Mouse (Mus musculus): Measurements from ENCODE around the gene Tm7sf3. TPM values are rescaled to one million over a fixed set of nuclear protein-coding genes. Genes with fewer than 3 reads are reported as not detected.

The Tm7sf3 gene
- polyA plus RNA-seq, 1 experiment from 2014 or later = 26.4 TPM

DNA sequence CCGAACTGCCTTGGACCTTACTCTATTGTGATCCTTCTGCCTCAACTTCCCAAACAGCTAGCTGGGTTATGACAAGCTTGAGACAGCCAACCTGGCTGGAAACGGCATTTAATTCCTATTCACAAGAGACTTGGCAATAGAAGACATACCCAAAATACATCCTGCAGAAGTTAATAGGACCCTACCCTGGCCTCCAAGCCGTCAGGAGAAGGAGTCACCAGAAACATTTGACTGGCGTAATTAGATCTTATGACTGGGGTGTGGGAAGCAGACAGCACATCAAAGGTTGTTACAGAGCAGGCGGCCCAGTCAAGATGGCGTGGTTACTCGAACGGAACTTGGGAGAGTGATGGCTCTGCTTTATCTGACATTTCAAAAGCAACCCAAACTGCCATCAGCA lies 10.8 kb downstream of the Tm7sf3 start:
- ATAC-seq (ENCODE audit: low FRiP score, low read depth) = no peak
- Histone ChIP-seq H3K27ac (replicated peaks) (no peak overlapping the region), H3K36me3 (no peaks in the 10 kb centered on the region), H3K9me3 (no peaks in the 10 kb centered on the region), H3K4me3 (no peak overlapping the region), H3K4me2 (replicated peaks) (no peak overlapping the region), H3K4me1 (peaks cover 19% of the 10 kb centered on the region), H3K27me3 (no peaks in the 10 kb centered on the region), H3K9ac (replicated peaks) (no peak overlapping the region)
- WGBS = 79% methylated on average over 8 of the region's 8 CpGs

GRCm38 (mm10) chr6:146630961-146631360 lies 11.7 kb downstream of the Tm7sf3 start:
- H3K27ac ChIP-seq (replicated peaks) = no peak overlapping the region
- H3K36me3 ChIP-seq = no peaks in the 10 kb centered on the region
- H3K27me3 ChIP-seq = no peaks in the 10 kb centered on the region
- H3K9me3 ChIP-seq = no peaks in the 10 kb centered on the region
- peaks cover 19% of the 10 kb centered on the region for H3K4me1 ChIP-seq
- no peak for ATAC-seq (ENCODE audit: low FRiP score, low read depth)
- 86% methylated on average over 4 of the region's 4 CpGs for WGBS
- H3K4me2 ChIP-seq (replicated peaks) = no peak overlapping the region
- no peak overlapping the region for H3K4me3 ChIP-seq
- H3K9ac ChIP-seq (replicated peaks) = no peak overlapping the region

GRCm38 (mm10) chr6:146629781-146630756 lies 12.6 kb downstream of the Tm7sf3 start:
- H3K4me2 ChIP-seq (replicated peaks) = no peak overlapping the region
- ATAC-seq (ENCODE audit: low FRiP score, low read depth) = no peak

GRCm38 (mm10) chr6:146628123-146628522 lies 14.5 kb downstream of the Tm7sf3 start:
- H3K27me3 ChIP-seq = no peaks in the 10 kb centered on the region
- no peak overlapping the region for H3K4me2 ChIP-seq (replicated peaks)
- H3K4me3 ChIP-seq = no peak overlapping the region
- H3K36me3 ChIP-seq = no peaks in the 10 kb centered on the region
- 0 out of 2 replicates have a peak, but pooled peaks have one; percentile 35 for ATAC-seq (ENCODE audit: low FRiP score, low read depth)
- no peak overlapping the region for H3K27ac ChIP-seq (replicated peaks)
- no peaks in the 10 kb centered on the region for H3K9me3 ChIP-seq
- H3K9ac ChIP-seq (replicated peaks) = no peak overlapping the region
- WGBS = 54% methylated on average over 3 of the region's 3 CpGs
- peaks cover 8% of the 10 kb centered on the region for H3K4me1 ChIP-seq

More at GRCm38 (mm10) chr6:146629781-146630756, 12.6 kb downstream of the Tm7sf3 start:
- Histone ChIP-seq H3K9ac (replicated peaks) (no peak overlapping the region), H3K9me3 (no peaks in the 10 kb centered on the region), H3K27ac (replicated peaks) (no peak overlapping the region), H3K4me1 (peaks cover 19% of the 10 kb centered on the region), H3K4me3 (no peak overlapping the region), H3K27me3 (no peaks in the 10 kb centered on the region), H3K36me3 (no peaks in the 10 kb centered on the region)
- 86% methylated on average over 9 of the region's 9 CpGs for WGBS

DNA sequence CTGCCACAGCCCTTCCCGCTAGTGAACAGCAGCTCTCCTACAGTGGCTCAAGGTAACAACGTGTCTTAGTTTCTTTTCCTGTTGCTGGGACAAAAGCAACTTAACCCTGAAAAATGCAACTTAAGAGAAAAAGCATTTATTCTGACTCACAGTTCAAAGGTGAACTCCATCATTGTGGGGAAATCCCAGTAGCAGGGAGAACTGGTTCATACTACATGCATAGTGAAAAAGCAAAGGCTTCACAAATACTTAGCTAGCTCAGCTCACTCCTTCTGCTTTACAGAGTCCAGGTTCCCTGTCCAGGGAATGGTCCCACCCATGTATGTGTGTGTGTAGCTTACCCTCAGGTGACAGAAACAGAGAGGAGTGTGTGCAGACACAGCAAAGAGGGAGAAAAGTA lies 26.0 kb downstream of the Tm7sf3 start:
- Histone ChIP-seq H3K9ac (replicated peaks) (no peak overlapping the region), H3K4me1 (no peaks in the 10 kb centered on the region), H3K27me3 (no peaks in the 10 kb centered on the region), H3K27ac (replicated peaks) (no peak overlapping the region), H3K4me2 (replicated peaks) (no peak overlapping the region), H3K9me3 (no peaks in the 10 kb centered on the region), H3K36me3 (peaks cover 45% of the 10 kb centered on the region), H3K4me3 (no peak overlapping the region)
- 86% methylated on average over 2 of the region's 2 CpGs for WGBS
- no peak for ATAC-seq (ENCODE audit: low FRiP score, low read depth)

DNA sequence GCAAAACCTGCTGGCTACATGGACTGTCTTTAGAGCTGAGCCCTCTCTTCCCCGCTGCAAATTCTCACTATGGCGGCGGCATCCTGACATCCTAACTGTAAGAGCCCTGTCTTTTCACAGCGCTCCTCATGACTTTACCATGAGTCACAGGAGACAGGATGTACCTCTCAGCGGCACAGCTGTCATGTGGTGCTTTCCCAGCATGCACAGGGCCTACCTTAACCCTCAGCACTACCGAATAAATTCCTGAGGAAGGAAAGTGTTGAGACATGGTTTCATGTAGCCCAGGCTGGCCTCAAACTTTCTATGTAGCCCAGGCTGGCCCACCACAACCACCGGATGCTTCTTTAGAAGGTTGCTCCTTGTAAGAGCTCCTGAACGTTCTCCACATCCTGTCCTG lies 26.7 kb downstream of the Tm7sf3 start:
- H3K9ac ChIP-seq (replicated peaks) = no peak overlapping the region
- peaks cover 45% of the 10 kb centered on the region for H3K36me3 ChIP-seq
- no peak for ATAC-seq (ENCODE audit: low FRiP score, low read depth)
- no peaks in the 10 kb centered on the region for H3K4me1 ChIP-seq
- H3K4me3 ChIP-seq = no peak overlapping the region
- WGBS = 91% methylated on average over 8 of the region's 8 CpGs
- H3K27ac ChIP-seq (replicated peaks) = no peak overlapping the region
- H3K27me3 ChIP-seq = no peaks in the 10 kb centered on the region
- H3K4me2 ChIP-seq (replicated peaks) = no peak overlapping the region
- H3K9me3 ChIP-seq = no peaks in the 10 kb centered on the region

- Histone ChIP-seq H3K4me1 (no peaks in the 10 kb centered on the region), H3K4me2 (replicated peaks) (no peak overlapping the region), H3K27me3 (no peaks in the 10 kb centered on the region), H3K9ac (replicated peaks) (no peak overlapping the region), H3K27ac (replicated peaks) (no peak overlapping the region), H3K4me3 (no peak overlapping the region), H3K36me3 (peaks cover 53% of the 10 kb centered on the region), H3K9me3 (no peaks in the 10 kb centered on the region)
- 92% methylated on average over 5 of the region's 5 CpGs for WGBS
- no peak for ATAC-seq (ENCODE audit: low FRiP score, low read depth)
These were observed 28.1 kb downstream of the Tm7sf3 start for GRCm38 (mm10) chr6:146614541-146614940.

DNA sequence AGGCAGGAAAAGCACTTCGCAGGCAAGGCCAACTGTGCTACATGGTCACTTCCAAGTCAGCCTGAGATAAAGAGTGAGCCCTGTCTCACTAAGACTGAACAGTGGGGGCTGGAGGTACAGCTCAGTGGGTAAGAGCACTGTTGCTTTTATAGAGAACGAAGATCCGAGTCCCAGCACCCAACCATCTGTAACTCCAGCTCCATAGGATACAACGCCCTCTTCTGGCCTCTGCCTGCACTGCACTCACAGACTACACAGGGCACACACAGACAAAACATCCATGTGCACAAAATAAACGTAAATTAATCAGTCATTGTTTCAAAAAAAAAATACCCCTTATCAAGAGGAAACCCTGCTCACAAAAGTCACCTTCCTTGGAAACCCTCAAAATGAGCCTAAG lies 28.7 kb downstream of the Tm7sf3 start:
- Histone ChIP-seq H3K36me3 (peaks cover 54% of the 10 kb centered on the region), H3K27me3 (no peaks in the 10 kb centered on the region), H3K4me3 (no peak overlapping the region), H3K9me3 (no peaks in the 10 kb centered on the region), H3K4me1 (no peaks in the 10 kb centered on the region), H3K27ac (replicated peaks) (no peak overlapping the region), H3K9ac (replicated peaks) (no peak overlapping the region), H3K4me2 (replicated peaks) (no peak overlapping the region)
- no peak for ATAC-seq (ENCODE audit: low FRiP score, low read depth)
- WGBS = 90% methylated on average over 5 of the region's 5 CpGs

DNA sequence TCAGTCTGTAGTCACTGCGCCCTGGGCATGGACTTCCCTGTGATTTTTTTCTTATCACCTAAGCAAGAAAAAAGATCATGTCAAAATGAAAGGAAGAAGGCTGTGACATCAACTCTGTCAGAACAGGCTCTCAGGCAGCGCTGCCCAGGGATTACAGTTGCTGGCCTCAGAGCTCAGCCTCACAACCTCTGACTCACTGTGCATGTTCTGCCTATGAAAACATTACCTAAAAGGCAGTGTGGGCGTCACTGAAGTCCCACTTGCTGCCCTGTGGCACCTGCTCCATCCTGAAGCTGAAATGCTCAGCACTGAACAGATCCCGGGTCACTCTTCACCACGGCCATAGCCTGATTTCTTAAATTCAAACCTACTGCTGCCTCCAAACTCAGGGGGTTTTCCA lies 29.9 kb downstream of the Tm7sf3 start:
- no peak overlapping the region; the same call in 1 of the 2 replicates for H3K9ac ChIP-seq (replicated peaks)
- ATAC-seq (ENCODE audit: low FRiP score, low read depth) = no peak
- H3K4me1 ChIP-seq = no peaks in the 10 kb centered on the region
- no peak overlapping the region for H3K4me2 ChIP-seq (replicated peaks)
- H3K27ac ChIP-seq (replicated peaks) = no peak overlapping the region
- WGBS = 96% methylated on average over 5 of the region's 5 CpGs
- peaks cover 46% of the 10 kb centered on the region for H3K36me3 ChIP-seq
- H3K4me3 ChIP-seq = no peak overlapping the region
- H3K9me3 ChIP-seq = no peaks in the 10 kb centered on the region
- no peaks in the 10 kb centered on the region for H3K27me3 ChIP-seq

DNA sequence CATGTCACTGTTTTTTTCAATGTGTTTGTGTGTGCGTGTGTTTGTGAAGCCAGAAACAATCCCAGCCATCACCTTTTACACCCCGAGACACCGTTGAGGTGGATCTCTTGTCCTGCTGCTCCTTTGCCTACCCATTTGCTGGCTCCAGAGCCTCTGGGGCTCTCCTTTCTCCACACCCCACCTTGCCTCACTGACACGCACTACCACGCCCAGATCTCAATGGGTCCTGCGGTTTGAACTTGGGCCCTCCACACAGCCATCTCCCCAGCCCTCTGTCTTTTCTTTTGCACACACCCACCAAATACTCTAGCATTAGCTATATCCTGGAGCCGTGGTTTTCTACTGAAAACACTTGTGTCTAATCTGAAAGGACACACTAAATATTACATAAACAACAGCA lies 30.7 kb downstream of the Tm7sf3 start:
- H3K27me3 ChIP-seq = no peaks in the 10 kb centered on the region
- H3K9me3 ChIP-seq = no peaks in the 10 kb centered on the region
- no peak for ATAC-seq (ENCODE audit: low FRiP score, low read depth)
- WGBS = 86% methylated on average over 7 of the region's 7 CpGs
- H3K4me1 ChIP-seq = no peaks in the 10 kb centered on the region
- no peak overlapping the region for H3K4me3 ChIP-seq
- H3K9ac ChIP-seq (replicated peaks) = no peak overlapping the region
- no peak overlapping the region for H3K27ac ChIP-seq (replicated peaks)
- peaks cover 43% of the 10 kb centered on the region for H3K36me3 ChIP-seq
- H3K4me2 ChIP-seq (replicated peaks) = no peak overlapping the region

GRCm38 (mm10) chr6:146611385-146611784 lies 31.2 kb downstream of the Tm7sf3 start:
- H3K4me3 ChIP-seq = no peak overlapping the region
- H3K27ac ChIP-seq (replicated peaks) = no peak overlapping the region
- H3K9ac ChIP-seq (replicated peaks) = no peak overlapping the region
- 95% methylated on average over 6 of the region's 6 CpGs for WGBS
- no peaks in the 10 kb centered on the region for H3K27me3 ChIP-seq
- no peak overlapping the region for H3K4me2 ChIP-seq (replicated peaks)
- H3K9me3 ChIP-seq = no peaks in the 10 kb centered on the region
- H3K4me1 ChIP-seq = no peaks in the 10 kb centered on the region
- ATAC-seq (ENCODE audit: low FRiP score, low read depth) = no peak
- peaks cover 43% of the 10 kb centered on the region for H3K36me3 ChIP-seq

DNA sequence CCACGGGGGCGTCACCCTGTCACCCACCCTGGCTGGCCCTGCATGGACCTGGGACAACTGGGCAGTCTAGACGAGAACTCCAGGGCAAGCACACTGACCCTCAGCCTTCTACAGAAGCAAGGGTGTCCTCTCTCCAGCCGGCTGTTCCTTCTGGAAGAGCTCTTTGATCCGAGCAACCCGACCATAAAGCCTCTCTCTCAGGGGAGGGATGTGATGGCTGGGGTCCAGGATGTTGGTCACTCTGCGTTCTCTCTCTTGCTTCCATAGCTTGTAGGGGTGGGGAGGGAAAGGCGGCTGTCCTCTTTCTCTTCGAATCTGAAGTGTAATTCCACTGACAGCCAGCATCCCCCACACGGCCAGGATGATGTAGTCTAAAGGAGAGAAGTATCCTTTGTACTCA lies 39.0 kb downstream of the Tm7sf3 start:
- Histone ChIP-seq H3K4me2 (replicated peaks) (no peak overlapping the region), H3K4me1 (no peaks in the 10 kb centered on the region), H3K9ac (replicated peaks) (no peak overlapping the region), H3K27ac (replicated peaks) (no peak overlapping the region), H3K4me3 (no peak overlapping the region), H3K27me3 (no peaks in the 10 kb centered on the region), H3K36me3 (peaks cover 66% of the 10 kb centered on the region), H3K9me3 (no peaks in the 10 kb centered on the region)
- WGBS = 85% methylated on average over 10 of the region's 10 CpGs
- no peak for ATAC-seq (ENCODE audit: low FRiP score, low read depth)

Measured in midbrain, embryonic 12.5 days (tissue).